Mouse (Mus musculus) ovary, postnatal 36 days (tissue): Measurements from ENCODE around the gene Atxn7l3.

ENCODE experiments used
- DNase-seq: peaks from one replicate; pipeline ENCODE4 v3.0.0; 2022; ENCODE audit warnings: low spot score, mixed read lengths

The Atxn7l3 gene

GRCm38 (mm10) chr11:102318576-102319409, 22.4 kb upstream of the Atxn7l3 start:
- DNase-seq, result peak; percentile 66

DNA sequence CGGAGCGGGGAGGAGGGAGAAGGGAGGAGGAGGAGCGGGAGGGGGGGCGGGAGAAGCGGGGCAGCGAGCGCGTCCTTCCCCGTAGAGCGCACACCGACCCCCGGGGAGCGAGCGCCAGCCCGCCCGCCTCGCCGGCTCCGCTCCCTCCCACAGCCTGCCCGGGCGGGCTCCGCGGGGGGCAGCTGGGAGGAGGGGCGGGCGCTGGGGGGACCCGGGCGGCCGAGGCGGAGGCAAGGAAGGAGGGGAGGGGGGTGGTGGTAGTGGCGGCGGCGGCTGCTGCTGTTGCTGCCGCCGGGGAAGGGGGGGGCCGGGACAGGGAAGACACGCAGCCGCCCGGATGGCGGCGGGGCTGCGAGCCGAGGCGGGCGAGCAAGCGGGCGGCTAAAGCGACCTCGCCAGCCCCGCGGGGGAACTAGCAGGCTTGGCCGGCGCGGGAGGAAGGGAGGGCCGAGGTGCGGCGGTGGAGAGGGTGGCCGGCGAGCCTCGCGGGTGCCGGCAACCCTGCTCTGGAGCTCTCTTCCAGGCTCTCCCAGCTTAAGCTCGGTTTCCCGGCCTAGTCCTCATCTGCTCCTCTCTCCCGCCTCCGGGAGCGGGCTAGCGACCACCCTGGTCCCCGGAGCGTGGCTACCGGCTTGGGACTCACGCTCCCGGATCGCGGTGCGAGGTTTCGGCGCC, 21.6 kb upstream of the Atxn7l3 start:
- DNase-seq, result peak; percentile 83

DNA sequence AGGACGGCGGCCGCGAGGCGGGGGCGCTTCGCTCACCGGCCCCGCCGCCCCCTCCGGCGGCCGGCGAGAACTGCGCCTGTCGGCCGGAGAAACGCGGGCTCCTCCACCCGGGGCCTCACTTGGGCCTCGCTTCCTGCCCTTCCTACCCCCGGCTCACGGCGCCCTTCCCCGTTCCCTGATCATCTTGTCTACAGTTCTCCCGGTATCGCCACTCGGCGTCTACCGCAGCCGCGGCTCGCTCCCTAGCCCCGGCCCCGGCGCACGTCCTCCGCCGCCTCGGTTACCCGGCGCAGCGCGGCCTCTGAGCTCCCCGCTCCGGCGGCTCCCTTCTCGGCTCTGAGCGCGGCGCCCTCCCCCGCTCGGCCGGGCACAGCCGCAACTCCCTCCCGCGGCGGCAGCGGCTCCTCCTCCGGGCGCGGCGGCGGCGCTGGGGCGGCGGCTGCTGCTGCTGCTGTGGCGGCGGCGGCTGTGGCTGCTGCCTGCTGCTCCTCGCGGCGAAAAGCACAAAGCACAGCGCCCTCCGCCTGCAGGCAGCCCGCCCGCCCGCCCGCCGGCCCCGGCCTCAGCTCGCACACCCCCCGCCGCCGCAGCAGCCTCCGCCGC, 21.0 kb upstream of the Atxn7l3 start:
- no peak for DNase-seq

- peak; percentile 91 for DNase-seq
These were observed 20.3 kb upstream of the Atxn7l3 start for GRCm38 (mm10) chr11:102316572-102317297.

GRCm38 (mm10) chr11:102315690-102316571, 19.5 kb upstream of the Atxn7l3 start:
- no peak for DNase-seq

GRCm38 (mm10) chr11:102314321-102314720, 17.9 kb upstream of the Atxn7l3 start:
- no peak for DNase-seq

DNA sequence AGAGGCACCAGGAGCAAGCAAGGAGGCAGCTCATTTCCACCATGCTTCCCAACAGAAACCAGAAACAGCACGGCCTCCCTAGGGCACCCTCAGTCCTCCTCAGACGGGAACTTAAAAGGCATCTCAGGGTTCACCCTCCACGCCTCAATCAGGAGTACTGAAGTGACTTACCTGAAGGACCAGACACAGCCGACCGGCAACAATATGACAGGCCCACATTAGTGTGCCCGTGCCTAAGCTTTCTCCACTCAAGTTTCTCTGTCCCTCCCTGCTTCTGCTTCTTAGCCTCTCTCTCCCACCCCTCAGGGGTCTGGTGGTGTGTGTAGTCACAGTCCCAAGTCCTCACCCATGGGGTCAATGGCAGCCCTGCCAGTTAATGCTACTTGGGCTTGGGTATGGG, 16.2 kb upstream of the Atxn7l3 start:
- DNase-seq, result no peak

DNA sequence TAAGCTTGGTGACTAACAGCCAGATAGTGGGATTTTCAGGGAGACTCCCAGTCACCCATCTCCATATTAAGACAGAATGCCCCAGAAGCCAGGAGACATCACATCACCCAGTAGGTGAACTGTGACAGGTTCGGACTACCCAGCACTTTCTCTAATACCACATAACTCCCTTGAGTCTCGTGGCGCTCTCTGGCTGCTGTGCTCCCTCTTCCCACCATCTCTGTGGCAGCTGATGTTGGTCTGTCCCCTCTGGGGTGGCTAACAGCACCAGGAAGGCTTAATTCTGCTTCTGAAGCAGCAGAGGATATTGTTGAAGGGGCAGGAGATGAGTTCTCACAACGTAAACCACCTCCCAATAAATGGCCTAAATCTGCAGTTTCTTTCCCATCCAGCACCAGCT, 15.5 kb upstream of the Atxn7l3 start:
- no peak for DNase-seq

GRCm38 (mm10) chr11:102310768-102311695, 14.6 kb upstream of the Atxn7l3 start:
- no peak for DNase-seq

GRCm38 (mm10) chr11:102309821-102310617, 13.6 kb upstream of the Atxn7l3 start:
- DNase-seq, result no peak

DNA sequence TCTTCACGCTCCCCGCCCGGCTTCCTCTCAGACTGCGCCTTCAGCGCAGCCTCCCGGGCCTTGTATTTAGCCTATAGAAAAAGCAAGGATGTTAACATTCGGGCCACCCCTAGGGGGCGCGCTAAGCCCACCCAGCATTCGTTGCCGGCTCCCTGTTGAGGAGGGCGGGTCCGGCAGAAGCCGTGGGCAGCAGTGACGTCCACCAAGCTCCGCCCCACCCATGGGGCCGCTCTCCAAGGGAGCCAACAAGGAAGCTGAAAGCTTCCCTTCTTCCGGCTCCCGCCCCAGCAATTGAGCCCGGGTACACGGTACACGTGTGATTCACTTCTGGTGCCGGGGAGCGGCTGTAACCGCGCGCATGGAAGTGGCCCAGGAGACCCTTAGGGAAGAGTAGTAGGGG, 12.5 kb upstream of the Atxn7l3 start:
- peak; percentile 96 for DNase-seq

DNA sequence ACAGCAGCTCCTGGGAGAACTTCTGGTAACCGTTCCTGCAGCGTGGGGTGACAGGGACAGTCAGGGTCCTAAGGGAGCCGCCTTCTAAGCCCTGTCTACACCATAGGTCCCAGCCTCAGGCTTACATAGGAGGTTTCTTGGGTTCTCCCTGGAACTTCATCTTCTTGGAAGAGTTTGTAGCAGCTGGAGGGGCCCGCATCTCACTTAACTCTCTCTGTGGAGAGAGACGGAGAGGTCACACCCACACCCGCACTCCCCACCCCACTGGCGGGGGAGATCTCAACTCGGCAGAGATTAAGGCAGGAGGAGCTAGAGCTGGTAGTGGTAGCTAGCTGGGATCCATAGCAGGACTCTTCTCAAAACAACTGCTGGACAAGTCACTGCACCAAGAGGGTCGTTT, 11.7 kb upstream of the Atxn7l3 start:
- no peak for DNase-seq

- DNase-seq, result no peak
These were observed 8.9 kb upstream of the Atxn7l3 start for GRCm38 (mm10) chr11:102305359-102305758.

DNA sequence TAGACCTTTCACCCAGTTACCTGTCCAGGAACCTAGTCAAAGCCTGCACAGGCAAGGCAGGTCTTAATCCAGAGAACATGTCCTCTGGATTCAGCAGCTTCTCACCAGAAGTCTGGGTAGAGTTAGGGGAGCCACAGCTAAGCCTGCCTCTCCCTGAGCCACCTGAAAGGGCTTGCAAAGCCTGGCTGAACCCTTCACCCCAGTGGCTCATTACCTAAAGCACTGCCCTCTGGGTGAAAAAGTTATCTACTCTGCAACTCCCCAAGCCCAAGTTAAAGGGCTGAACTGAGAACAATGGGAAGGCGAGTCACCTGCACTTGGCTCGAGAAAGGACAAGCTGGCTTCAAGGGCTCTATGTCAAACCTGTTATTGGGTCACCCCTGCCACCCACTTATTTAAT, 7.7 kb upstream of the Atxn7l3 start:
- DNase-seq, result no peak

DNA sequence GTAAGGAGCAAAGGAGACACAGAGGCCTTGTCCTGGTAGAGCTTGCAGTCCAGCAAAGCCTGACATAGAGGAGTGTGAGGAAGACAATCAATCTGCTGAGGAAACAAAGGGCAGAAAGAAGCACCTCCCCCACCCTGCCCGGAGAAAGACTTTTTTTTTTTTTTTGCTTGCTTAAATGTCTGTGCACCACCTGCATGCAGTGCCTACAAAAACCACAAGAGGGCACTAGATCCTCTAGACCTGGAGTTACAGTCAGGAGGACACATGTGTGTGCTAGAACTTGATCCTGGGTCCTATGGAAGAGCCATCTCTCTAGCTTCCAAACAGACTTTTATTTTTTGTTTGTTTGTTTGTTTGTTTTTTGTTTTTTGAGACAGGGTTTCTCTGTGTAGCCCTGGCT, 3.4 kb upstream of the Atxn7l3 start:
- no peak for DNase-seq

DNA sequence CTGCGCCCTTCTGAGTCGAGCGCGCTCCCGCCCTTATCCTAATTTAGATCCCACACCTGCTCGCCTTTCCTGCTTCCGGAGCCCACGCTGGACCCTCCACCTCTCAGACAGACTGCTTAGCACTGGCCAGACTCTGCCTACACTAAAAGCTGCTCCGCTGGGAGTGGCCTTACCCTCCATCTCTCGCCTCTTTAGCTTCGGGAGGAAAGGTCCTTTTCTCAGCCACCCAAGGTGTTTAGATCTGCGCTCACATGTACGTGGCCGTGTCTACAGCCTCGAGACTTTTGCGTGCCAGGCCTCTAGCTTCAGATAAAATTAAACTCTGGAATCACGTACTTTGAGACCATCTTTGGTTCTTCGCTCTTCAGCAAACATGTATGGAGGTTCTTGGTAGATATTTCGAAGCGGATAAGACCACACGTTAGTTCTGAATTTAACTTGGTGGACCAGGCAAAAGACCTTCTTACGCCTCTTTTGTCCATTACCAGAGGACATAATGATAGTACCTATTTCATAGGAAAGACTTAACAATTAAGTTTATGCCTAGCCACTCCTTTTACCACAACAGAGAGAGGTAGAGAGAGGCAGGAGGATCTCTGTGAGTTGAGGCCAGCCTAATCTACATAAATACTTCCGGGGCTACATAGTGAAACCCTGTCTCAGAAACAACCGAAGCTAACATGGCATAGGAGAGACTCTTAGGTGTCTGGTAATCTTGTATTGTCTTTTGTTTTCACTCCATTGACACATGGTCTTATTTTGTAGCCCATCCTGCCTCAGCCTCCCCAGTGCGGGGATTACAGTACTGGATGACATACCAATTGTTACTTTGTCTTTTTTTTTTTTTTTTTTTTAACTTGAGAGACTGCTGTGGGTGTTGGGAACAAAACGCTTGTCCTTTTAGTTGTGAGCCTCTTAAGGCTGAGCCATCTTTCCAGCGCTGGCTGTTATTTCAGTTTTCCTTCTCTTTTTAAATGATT, 1.4 kb upstream of the Atxn7l3 start:
- no peak for DNase-seq

GRCm38 (mm10) chr11:102295598-102296471, 596 bp downstream of the Atxn7l3 start:
- DNase-seq, result peak; percentile 72
